Mouse (Mus musculus): Measurements from ENCODE around the gene Olfr850. TPM values are rescaled to one million over a fixed set of nuclear protein-coding genes. Genes with fewer than 3 reads are reported as not detected.

The Olfr850 gene
- not detected for polyA plus RNA-seq (2017; shearing (Covaris generic))

DNA sequence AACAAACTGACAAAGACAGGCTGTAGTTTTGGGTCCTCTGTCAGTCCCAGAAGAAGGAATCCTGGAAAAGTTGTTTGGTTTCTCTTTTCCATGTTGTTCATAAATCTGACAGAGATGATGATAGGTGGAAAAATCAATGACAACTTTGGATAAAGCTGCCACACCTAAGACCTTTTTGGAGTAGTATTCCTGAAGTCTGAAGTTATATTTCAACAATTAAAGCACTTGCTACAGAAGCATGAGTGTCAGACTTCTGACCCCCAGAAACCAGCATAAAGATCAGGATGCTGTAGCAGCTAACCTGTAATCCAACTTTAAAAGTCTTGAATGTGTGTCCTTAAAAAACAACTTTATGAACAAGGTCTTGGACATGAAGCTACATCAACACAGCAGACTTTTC, at the start of gene Olfr850:
Gene Olfr850, minus strand, starts transcription at position 101 of the 400 bp plus-strand sequence.

DNA sequence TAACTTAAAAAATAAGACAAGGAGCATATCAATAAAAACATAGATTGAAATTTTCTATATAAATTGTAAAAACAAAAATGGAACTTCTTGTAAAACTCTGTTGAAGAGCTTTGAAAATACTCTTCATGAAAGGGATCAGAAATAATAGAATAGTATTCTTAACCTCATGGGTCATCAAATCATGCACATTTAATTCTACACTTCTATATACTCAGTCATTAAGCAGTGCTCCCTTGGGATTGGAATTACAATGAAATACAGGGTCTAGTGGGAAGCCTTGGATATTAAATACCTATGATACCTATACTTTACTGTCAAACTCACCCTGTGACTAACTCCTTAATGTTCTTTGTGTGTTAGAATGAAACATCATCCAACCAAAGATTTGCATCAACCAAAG, 14.9 kb upstream of the Olfr850 start, which contains the start of gene Olfr851:
Gene Olfr851, plus strand, starts transcription at position 301 of the 400 bp plus-strand sequence.

DNA sequence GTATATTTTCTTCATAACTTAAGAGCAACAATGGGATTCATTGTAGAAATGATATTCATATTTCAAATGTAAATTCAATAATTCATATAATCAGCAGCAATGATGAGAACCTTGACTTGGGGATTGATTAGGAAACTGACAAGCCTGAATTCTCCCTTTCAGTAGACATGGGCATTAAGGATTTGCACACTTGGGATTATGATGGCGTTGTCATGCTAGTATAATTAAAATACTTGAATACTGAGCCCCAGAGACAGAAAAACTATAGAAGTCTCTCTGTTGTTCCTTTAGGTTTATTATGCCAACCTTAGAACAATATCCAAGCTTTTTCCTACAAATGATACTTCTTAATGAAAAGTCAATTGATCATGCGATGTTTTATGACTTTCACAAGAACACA, 38.1 kb downstream of the Olfr850 start, which contains the start of gene Olfr849:
Gene Olfr849, plus strand, starts transcription at position 301 of the 400 bp plus-strand sequence.

Other genes with a start within 250 kb of the Olfr850 start
- not detected for gene Olfr843, start 226.3 kb downstream of the Olfr850 start, polyA plus RNA-seq (2017; shearing (Covaris generic))
- not detected for gene Olfr844, start 161.9 kb downstream of the Olfr850 start, polyA plus RNA-seq (2017; shearing (Covaris generic))
- gene Olfr845, start 141.8 kb downstream of the Olfr850 start, polyA plus RNA-seq (2017; shearing (Covaris generic)), result not detected
- not detected for gene Olfr846, start 114.2 kb downstream of the Olfr850 start, polyA plus RNA-seq (2017; shearing (Covaris generic))
- gene Olfr847, start 99.6 kb downstream of the Olfr850 start, polyA plus RNA-seq (2017; shearing (Covaris generic)), result not detected
- gene Olfr849, start 38.0 kb downstream of the Olfr850 start, polyA plus RNA-seq (2017; shearing (Covaris generic)), result not detected
- not detected for gene Olfr851, start 15.0 kb upstream of the Olfr850 start, polyA plus RNA-seq (2017; shearing (Covaris generic))
- not detected for gene Olfr853, start 62.8 kb upstream of the Olfr850 start, polyA plus RNA-seq (2017; shearing (Covaris generic))
- gene Olfr854, start 89.1 kb upstream of the Olfr850 start, polyA plus RNA-seq (2017; shearing (Covaris generic)), result not detected
- gene Olfr855, start 104.4 kb upstream of the Olfr850 start, polyA plus RNA-seq (2017; shearing (Covaris generic)), result not detected
- 39.7 TPM for gene Zfp317, start 143.9 kb upstream of the Olfr850 start, polyA plus RNA-seq (2017; shearing (Covaris generic))
- gene Olfr857, start 231.2 kb upstream of the Olfr850 start, polyA plus RNA-seq (2017; shearing (Covaris generic)), result not detected